Mouse (Mus musculus): Measurements from ENCODE around the gene Ctnnbl1. TPM values are rescaled to one million over a fixed set of nuclear protein-coding genes. Genes with fewer than 3 reads are reported as not detected.

Ctnnbl1 gene
- polyA plus RNA-seq, 1 experiment from 2014 or later: 106 TPM

DNA sequence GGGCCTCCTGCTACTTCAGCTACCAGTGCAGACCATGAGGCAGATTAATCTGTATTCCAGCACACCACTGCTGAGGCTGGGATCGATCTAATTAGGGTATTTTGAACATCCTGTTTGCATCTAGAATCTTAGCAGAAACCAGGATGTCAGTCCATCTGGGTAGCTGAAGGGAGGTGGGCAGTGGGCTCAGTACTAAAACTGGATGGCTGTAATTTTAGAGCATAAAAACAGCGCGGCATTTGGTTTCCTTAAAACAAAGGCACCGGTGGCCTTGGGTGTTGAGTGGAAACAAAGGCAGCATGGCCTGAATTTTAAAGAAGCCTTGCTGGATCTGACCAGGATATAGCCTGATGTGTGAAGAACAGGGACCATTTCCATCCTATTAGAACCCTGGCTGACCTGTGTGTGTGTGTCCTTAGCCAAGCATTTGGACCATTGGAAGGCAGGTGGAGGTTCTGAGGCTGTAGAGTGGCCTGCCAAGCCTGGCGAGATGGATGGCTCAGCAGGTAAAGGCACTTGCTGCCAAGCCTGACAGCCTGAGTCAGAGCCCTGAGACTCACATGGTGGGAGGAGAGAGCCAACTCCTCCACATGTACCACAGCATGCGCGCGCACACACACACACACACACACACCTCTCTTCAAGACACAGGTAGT is 122.0 kb downstream of the Ctnnbl1 start:
- DNase-seq (ENCODE audit: low spot score): no peak
- H3K27me3 ChIP-seq (ENCODE audit: control insufficient read depth, insufficient read depth, low read length): no peaks in the 10 kb centered on the region
- no peak overlapping the region for H3K9ac ChIP-seq (ENCODE audit: low read length)
- H3K4me1 ChIP-seq (ENCODE audit: control insufficient read depth, insufficient read depth, low read length): 0 out of 2 replicates have a peak, but pooled peaks cover 3% of the 10 kb centered on the region
- H3K4me2 ChIP-seq (ENCODE audit: low read depth): no peak overlapping the region
- no peak overlapping the region for H3K27ac ChIP-seq (ENCODE audit: low read depth, low read length)
- no peak for ATAC-seq (ENCODE audit: insufficient read depth, low FRiP score, low TSS enrichment)
- H3K36me3 ChIP-seq (ENCODE audit: control insufficient read depth, insufficient read depth, low read length): no peaks in the 10 kb centered on the region
- no peak overlapping the region for H3K4me3 ChIP-seq (ENCODE audit: low read depth, low read length)
- H3K9me3 ChIP-seq (ENCODE audit: control insufficient read depth, low read length): no peaks in the 10 kb centered on the region
- WGBS: 87% methylated on average over 8 of the region's 8 CpGs

DNA sequence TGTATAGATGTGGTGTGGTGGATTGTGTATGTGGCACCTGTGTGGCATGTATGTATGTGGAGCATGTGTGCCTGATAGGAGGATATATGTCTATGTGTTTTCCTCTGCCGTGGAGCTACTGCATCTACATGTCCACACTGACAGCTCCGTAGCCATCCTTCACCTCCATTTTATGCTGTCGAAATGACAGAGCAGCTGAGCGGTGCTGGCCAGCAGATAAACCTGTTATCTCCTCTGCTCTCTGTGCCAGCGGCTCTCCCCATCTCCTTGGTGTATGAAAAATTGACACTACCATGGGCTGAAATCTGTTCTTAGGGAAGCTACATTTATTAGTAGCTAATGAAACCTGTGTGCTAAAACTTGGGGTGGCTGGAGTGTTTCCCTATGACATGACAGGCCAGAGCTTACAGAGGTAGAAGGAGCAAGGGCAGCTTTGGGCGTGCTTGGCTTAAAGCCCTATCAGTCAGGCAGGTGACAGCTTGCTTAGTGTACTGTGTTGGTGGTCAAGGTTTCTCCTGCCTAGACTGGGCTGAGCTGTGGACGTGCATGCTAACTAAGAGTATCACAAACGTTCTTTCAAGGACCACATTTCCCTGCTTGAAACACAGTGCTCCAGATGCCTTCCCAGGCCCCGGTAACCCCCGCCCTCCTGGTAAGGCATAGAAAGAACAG is 124.2 kb downstream of the Ctnnbl1 start:
- Histone ChIP-seq H3K27me3 (ENCODE audit: control insufficient read depth, insufficient read depth, low read length) (no peaks in the 10 kb centered on the region), H3K9ac (ENCODE audit: low read length) (no peak overlapping the region), H3K4me2 (ENCODE audit: low read depth) (no peak overlapping the region), H3K9me3 (ENCODE audit: control insufficient read depth, low read length) (no peaks in the 10 kb centered on the region), H3K4me3 (ENCODE audit: low read depth, low read length) (no peak overlapping the region), H3K36me3 (ENCODE audit: control insufficient read depth, insufficient read depth, low read length) (no peaks in the 10 kb centered on the region), H3K27ac (ENCODE audit: low read depth, low read length) (no peak overlapping the region), H3K4me1 (ENCODE audit: control insufficient read depth, insufficient read depth, low read length) (0 out of 2 replicates have a peak, but pooled peaks cover 3% of the 10 kb centered on the region)
- DNase-seq (ENCODE audit: low spot score): no peak
- ATAC-seq (ENCODE audit: insufficient read depth, low FRiP score, low TSS enrichment): no peak
- 81% methylated on average over 10 of the region's 10 CpGs for WGBS

DNA sequence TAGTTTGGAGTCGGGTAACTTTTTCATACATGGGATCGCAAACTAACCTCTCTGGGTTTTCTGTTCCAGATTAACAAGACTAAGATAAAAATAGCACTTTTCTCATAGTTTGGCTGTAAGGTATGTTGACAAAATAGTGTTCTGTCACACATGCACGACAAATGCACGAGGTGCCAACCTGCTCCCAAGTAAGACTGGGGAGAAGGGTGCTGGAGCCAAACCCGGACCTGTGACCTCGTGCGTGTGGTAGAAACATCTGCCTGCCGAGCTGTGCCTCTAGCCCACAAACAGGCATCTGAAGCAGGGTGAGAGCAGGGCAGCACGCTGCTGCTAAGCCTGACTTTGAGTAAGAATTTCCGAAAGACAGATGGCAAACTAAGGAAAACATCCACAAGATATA is 125.1 kb downstream of the Ctnnbl1 start:
- Histone ChIP-seq H3K27me3 (ENCODE audit: control insufficient read depth, insufficient read depth, low read length) (no peaks in the 10 kb centered on the region), H3K27ac (ENCODE audit: low read depth, low read length) (no peak overlapping the region), H3K4me1 (ENCODE audit: control insufficient read depth, insufficient read depth, low read length) (0 out of 2 replicates have a peak, but pooled peaks cover 3% of the 10 kb centered on the region), H3K36me3 (ENCODE audit: control insufficient read depth, insufficient read depth, low read length) (no peaks in the 10 kb centered on the region), H3K9ac (ENCODE audit: low read length) (no peak overlapping the region), H3K4me3 (ENCODE audit: low read depth, low read length) (no peak overlapping the region), H3K4me2 (ENCODE audit: low read depth) (no peak overlapping the region), H3K9me3 (ENCODE audit: control insufficient read depth, low read length) (no peaks in the 10 kb centered on the region)
- DNase-seq (ENCODE audit: low spot score) (no peak), ATAC-seq (ENCODE audit: insufficient read depth, low FRiP score, low TSS enrichment) (no peak)
- WGBS: 86% methylated on average over 10 of the region's 10 CpGs

DNA sequence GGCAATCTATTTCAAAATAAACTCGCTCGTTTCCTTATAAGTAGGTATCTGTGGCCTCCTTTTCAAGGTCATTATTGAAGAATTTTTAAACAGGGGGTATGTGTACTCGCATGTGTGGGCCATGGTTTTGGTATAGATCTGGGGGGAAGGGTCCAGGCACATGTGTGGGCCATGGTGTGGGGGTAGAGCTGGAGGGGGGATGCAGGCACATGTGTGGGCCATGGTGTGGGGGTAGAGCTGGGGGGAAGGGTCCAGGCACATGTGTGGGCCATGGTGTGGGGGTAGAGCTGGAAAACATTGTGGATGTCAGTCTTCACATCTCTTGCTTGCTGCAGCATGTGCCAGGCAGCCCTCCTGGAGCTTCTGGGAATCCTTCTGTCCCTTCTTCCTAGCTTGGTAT is 129.9 kb downstream of the Ctnnbl1 start:
- WGBS: 91% methylated on average over 3 of the region's 3 CpGs
- no peak for ATAC-seq (ENCODE audit: insufficient read depth, low FRiP score, low TSS enrichment)
- H3K9ac ChIP-seq (ENCODE audit: low read length): no peak overlapping the region
- no peaks in the 10 kb centered on the region for H3K4me1 ChIP-seq (ENCODE audit: control insufficient read depth, insufficient read depth, low read length)
- no peaks in the 10 kb centered on the region for H3K9me3 ChIP-seq (ENCODE audit: control insufficient read depth, low read length)
- H3K4me2 ChIP-seq (ENCODE audit: low read depth): no peak overlapping the region
- H3K27me3 ChIP-seq (ENCODE audit: control insufficient read depth, insufficient read depth, low read length): no peaks in the 10 kb centered on the region
- no peaks in the 10 kb centered on the region for H3K36me3 ChIP-seq (ENCODE audit: control insufficient read depth, insufficient read depth, low read length)
- no peak for DNase-seq (ENCODE audit: low spot score)
- H3K4me3 ChIP-seq (ENCODE audit: low read depth, low read length): no peak overlapping the region
- no peak overlapping the region for H3K27ac ChIP-seq (ENCODE audit: low read depth, low read length)

DNA sequence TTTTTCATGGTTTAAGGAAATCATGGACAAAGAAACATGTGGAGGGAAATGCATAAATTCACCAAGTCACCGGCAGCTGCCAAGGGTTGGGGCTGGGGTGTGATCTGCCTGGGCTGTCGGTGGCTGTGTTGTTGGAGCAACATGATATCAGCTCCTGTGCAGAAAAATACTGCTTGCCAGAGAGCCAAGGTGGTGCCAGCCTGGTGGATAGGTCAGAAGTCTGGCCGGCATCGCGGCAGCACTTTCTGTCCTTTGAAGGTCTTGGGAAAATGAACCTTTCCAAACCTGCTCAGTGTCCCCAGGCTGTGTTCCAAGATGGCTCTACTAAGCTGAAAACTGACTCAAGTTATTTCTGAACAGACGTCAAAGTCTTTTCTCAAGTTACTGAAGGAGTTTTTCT is 133.0 kb downstream of the Ctnnbl1 start:
- no peaks in the 10 kb centered on the region for H3K4me1 ChIP-seq (ENCODE audit: control insufficient read depth, insufficient read depth, low read length)
- no peak for DNase-seq (ENCODE audit: low spot score)
- no peak overlapping the region for H3K4me2 ChIP-seq (ENCODE audit: low read depth)
- H3K36me3 ChIP-seq (ENCODE audit: control insufficient read depth, insufficient read depth, low read length): no peaks in the 10 kb centered on the region
- no peak overlapping the region for H3K4me3 ChIP-seq (ENCODE audit: low read depth, low read length)
- WGBS: 90% methylated on average over 6 of the region's 6 CpGs
- no peaks in the 10 kb centered on the region for H3K27me3 ChIP-seq (ENCODE audit: control insufficient read depth, insufficient read depth, low read length)
- H3K27ac ChIP-seq (ENCODE audit: low read depth, low read length): no peak overlapping the region
- H3K9ac ChIP-seq (ENCODE audit: low read length): no peak overlapping the region
- H3K9me3 ChIP-seq (ENCODE audit: control insufficient read depth, low read length): no peaks in the 10 kb centered on the region
- ATAC-seq (ENCODE audit: insufficient read depth, low FRiP score, low TSS enrichment): no peak

DNA sequence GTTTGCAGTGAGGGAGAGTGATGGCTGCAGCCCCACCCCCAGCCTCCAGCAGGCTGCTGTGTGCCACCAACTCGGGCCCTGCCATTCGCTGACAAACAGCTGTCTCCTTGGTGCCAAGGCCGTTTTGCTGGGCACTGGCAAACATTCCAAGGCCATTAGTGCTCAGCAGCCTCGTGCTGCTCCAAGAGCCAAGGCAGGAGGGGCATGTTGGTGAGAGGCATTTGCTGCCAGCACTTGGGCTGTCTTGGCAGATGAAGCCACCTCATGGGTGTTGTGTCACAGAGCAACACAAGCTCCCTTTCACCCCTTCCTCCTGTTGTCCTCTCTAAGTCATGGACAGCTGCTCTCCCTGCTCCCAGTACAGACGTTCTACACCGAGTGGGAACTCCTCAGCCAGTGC is 136.0 kb downstream of the Ctnnbl1 start:
- 86% methylated on average over 6 of the region's 6 CpGs for WGBS
- no peaks in the 10 kb centered on the region for H3K36me3 ChIP-seq (ENCODE audit: control insufficient read depth, insufficient read depth, low read length)
- H3K9ac ChIP-seq (ENCODE audit: low read length): no peak overlapping the region
- no peak overlapping the region for H3K27ac ChIP-seq (ENCODE audit: low read depth, low read length)
- H3K4me2 ChIP-seq (ENCODE audit: low read depth): no peak overlapping the region
- no peak overlapping the region for H3K4me3 ChIP-seq (ENCODE audit: low read depth, low read length)
- no peak for ATAC-seq (ENCODE audit: insufficient read depth, low FRiP score, low TSS enrichment)
- H3K4me1 ChIP-seq (ENCODE audit: control insufficient read depth, insufficient read depth, low read length): no peaks in the 10 kb centered on the region
- no peaks in the 10 kb centered on the region for H3K27me3 ChIP-seq (ENCODE audit: control insufficient read depth, insufficient read depth, low read length)
- no peak for DNase-seq (ENCODE audit: low spot score)
- H3K9me3 ChIP-seq (ENCODE audit: control insufficient read depth, low read length): no peaks in the 10 kb centered on the region

DNA sequence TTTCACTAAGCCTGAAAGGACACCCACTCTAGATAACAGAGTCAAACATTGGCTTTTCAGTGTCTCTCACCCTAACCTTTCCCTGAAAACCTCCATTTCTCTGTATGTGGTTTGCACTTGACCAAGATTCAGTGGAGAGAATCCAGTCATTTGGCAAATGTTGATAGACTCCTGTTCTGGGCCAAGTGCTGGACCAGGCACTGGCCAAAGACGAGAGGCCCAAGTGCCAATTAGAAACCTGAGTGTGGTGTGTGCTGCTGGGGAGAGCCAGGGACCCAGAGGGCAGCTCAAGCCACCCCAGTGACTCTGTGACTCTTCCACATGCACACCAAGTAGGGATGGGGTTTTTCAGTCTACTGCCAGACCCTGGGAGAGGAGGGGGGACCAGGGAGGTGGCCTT is 136.5 kb downstream of the Ctnnbl1 start:
- ATAC-seq (ENCODE audit: insufficient read depth, low FRiP score, low TSS enrichment): no peak
- no peak overlapping the region for H3K9ac ChIP-seq (ENCODE audit: low read length)
- H3K4me1 ChIP-seq (ENCODE audit: control insufficient read depth, insufficient read depth, low read length): no peaks in the 10 kb centered on the region
- DNase-seq (ENCODE audit: low spot score): no peak
- 82% methylated on average over 1 of the region's 1 CpGs for WGBS
- H3K4me3 ChIP-seq (ENCODE audit: low read depth, low read length): no peak overlapping the region
- H3K4me2 ChIP-seq (ENCODE audit: low read depth): no peak overlapping the region
- H3K27ac ChIP-seq (ENCODE audit: low read depth, low read length): no peak overlapping the region
- H3K9me3 ChIP-seq (ENCODE audit: control insufficient read depth, low read length): no peaks in the 10 kb centered on the region
- no peaks in the 10 kb centered on the region for H3K36me3 ChIP-seq (ENCODE audit: control insufficient read depth, insufficient read depth, low read length)
- no peaks in the 10 kb centered on the region for H3K27me3 ChIP-seq (ENCODE audit: control insufficient read depth, insufficient read depth, low read length)

DNA sequence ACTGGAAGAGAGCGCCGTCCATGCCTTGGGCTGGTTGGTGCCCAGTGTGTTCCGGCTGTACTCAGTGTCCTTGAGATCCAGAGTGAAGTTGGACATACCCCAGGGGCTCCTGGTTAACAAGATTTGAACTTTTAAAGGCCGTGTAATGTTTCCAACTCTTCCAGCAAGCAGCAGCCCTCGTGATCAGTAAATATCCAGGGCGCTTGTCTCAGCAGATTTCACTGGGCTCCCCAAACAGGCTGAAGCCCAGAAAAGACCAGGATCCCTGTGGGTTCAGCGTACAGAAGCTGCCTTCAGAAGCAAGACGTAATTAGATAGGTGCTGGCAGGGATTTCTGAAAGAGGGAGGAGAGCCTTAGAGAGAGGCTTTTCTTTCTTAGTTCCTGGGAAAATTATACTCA is 137.9 kb downstream of the Ctnnbl1 start:
- Histone ChIP-seq H3K4me2 (ENCODE audit: low read depth) (no peak overlapping the region), H3K4me3 (ENCODE audit: low read depth, low read length) (no peak overlapping the region), H3K9ac (ENCODE audit: low read length) (no peak overlapping the region), H3K4me1 (ENCODE audit: control insufficient read depth, insufficient read depth, low read length) (no peaks in the 10 kb centered on the region), H3K9me3 (ENCODE audit: control insufficient read depth, low read length) (no peaks in the 10 kb centered on the region), H3K27ac (ENCODE audit: low read depth, low read length) (no peak overlapping the region), H3K27me3 (ENCODE audit: control insufficient read depth, insufficient read depth, low read length) (no peaks in the 10 kb centered on the region), H3K36me3 (ENCODE audit: control insufficient read depth, insufficient read depth, low read length) (no peaks in the 10 kb centered on the region)
- WGBS: 76% methylated on average over 8 of the region's 8 CpGs
- DNase-seq (ENCODE audit: low spot score): no peak
- no peak for ATAC-seq (ENCODE audit: insufficient read depth, low FRiP score, low TSS enrichment)

DNA sequence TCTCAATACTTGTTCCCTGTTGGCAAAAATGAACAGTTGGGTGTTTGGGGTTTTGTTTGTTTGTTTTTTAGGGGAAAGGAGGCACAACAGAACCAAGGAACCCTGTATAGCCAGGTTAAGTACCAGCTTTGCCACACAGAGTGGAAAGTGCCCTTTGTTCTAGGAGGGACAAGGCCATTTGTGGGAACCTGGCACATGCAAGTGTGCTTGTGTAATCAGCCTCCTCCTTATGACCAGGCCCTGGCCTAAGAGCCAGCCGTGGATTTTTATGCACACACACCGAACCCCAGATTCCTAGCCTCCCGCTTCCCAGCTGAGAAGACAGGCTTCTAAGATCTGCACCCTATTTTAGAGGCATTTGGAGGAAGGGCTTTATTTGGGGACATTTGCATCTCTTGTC is 140.2 kb downstream of the Ctnnbl1 start:
- ATAC-seq (ENCODE audit: insufficient read depth, low FRiP score, low TSS enrichment) (no peak), DNase-seq (ENCODE audit: low spot score) (no peak)
- no peaks in the 10 kb centered on the region for H3K9me3 ChIP-seq (ENCODE audit: control insufficient read depth, low read length)
- H3K27me3 ChIP-seq (ENCODE audit: control insufficient read depth, insufficient read depth, low read length): no peaks in the 10 kb centered on the region
- no peaks in the 10 kb centered on the region for H3K36me3 ChIP-seq (ENCODE audit: control insufficient read depth, insufficient read depth, low read length)
- WGBS: 93% methylated on average over 3 of the region's 3 CpGs
- no peak overlapping the region for H3K9ac ChIP-seq (ENCODE audit: low read length)
- H3K27ac ChIP-seq (ENCODE audit: low read depth, low read length): no peak overlapping the region
- H3K4me1 ChIP-seq (ENCODE audit: control insufficient read depth, insufficient read depth, low read length): peaks cover 13% of the 10 kb centered on the region; the same call in 1 of the 2 replicates
- no peak overlapping the region for H3K4me3 ChIP-seq (ENCODE audit: low read depth, low read length)
- no peak overlapping the region for H3K4me2 ChIP-seq (ENCODE audit: low read depth)
